8 mouse cellular contexts compared by ENCODE assay signal in the genomic region with DNA sequence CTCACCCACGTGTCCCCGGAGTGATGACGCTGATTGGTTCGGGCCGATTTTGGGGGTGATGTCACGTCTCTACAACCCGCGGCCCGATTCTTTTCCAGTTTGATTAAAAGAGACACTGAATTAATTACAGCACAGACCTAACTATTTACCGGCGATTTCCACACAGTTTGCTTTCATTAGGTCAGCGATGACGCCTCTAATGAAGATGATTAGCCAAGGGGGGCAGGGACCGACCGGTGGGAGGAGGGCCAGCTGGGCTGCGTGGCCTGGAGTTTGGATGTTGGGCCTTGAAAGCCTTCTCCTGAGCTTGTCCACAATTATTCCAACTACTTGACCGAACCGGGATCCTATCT. TPM values are rescaled to one million over a fixed set of nuclear protein-coding genes. Genes with fewer than 3 reads are reported as not detected.
A peak's percentile ranks its signal among the peaks of the same experiment; 100 is the strongest.
DNase-seq lines count a peak whose midpoint lies in the region; ATAC-seq and TF ChIP-seq lines count a peak whose summit lies in the region.

A gene (minus strand): TSS at position 156 of the 353 bp plus-strand sequence.

- intact Hi-C loops in gastrocnemius, adult 2 months (cut with DNase I): no loop called here
- intact Hi-C loops in left cerebral cortex, adult 2 months (cut with DNase I): no loop called here

- peak within 1 kb of the TSS; percentile 30; the same call in 1 of the 2 replicates for H3K9ac ChIP-seq in ES-Bruce4 (ENCODE audit: low read depth, poor library complexity, severe bottlenecking)
- H3K9ac ChIP-seq in embryonic facial prominence, embryonic 12.5 days: no peak within 1 kb of the TSS
- no peak within 1 kb of the TSS for H3K9ac ChIP-seq in liver, embryonic 15.5 days

- no peak within 1 kb of the TSS for H3K27ac ChIP-seq in gastrocnemius, adult 2 months
- no peak within 1 kb of the TSS for H3K27ac ChIP-seq in ES-Bruce4 (ENCODE audit: insufficient read depth, low read length)
- no peak within 1 kb of the TSS for H3K27ac ChIP-seq in embryonic facial prominence, embryonic 12.5 days
- no peak within 1 kb of the TSS for H3K27ac ChIP-seq in liver, embryonic 15.5 days (replicated peaks)
- no peak within 1 kb of the TSS for H3K27ac ChIP-seq in left cerebral cortex, adult 2 months

- under 1% methylated on average over 18 of the region's 18 CpGs for WGBS in embryonic facial prominence, embryonic 12.5 days
- WGBS in liver, embryonic 15.5 days (ENCODE audit: insufficient replicate concordance): under 1% methylated on average over 18 of the region's 18 CpGs

- peak within 1 kb of the TSS; percentile 52 for H3K4me3 ChIP-seq in gastrocnemius, adult 2 months
- H3K4me3 ChIP-seq in ES-Bruce4 (ENCODE audit: low read depth, low read length): peak within 1 kb of the TSS; percentile 17
- H3K4me3 ChIP-seq in embryonic facial prominence, embryonic 12.5 days: 0 out of 2 replicates have a peak within 1 kb of the TSS, but pooled peaks have one; percentile 1
- H3K4me3 ChIP-seq in liver, embryonic 15.5 days (replicated peaks): no peak within 1 kb of the TSS
- no peak within 1 kb of the TSS for H3K4me3 ChIP-seq in left cerebral cortex, adult 2 months

- H3K4me1 ChIP-seq in ES-Bruce4 (ENCODE audit: control insufficient read depth, insufficient read depth, low read length): no peaks in the 10 kb centered on the region
- 0 out of 2 replicates have a peak, but pooled peaks cover 1% of the 10 kb centered on the region for H3K4me1 ChIP-seq in embryonic facial prominence, embryonic 12.5 days
- H3K4me1 ChIP-seq in liver, embryonic 15.5 days (replicated peaks): peaks cover 7% of the 10 kb centered on the region; the same call in 1 of the 2 replicates

- no peak within 1 kb of the TSS for H3K4me2 ChIP-seq in embryonic facial prominence, embryonic 12.5 days (replicated peaks)
- peak within 1 kb of the TSS; percentile 32; the same call in 1 of the 2 replicates for H3K4me2 ChIP-seq in liver, embryonic 15.5 days

- no peak for DNase-seq in gastrocnemius, adult 2 months
- DNase-seq in gastrocnemius, postnatal 25 days: no peak
- DNase-seq in urinary bladder, postnatal 14 days (ENCODE audit: low spot score): no peak
- no peak for DNase-seq in left cerebral cortex, adult 2 months (ENCODE audit: extremely low spot score in 1 of 2, low spot score in 2 of 2)

- H3K36me3 ChIP-seq in ES-Bruce4 (ENCODE audit: control insufficient read depth, insufficient read depth, low read length, poor library complexity, severe bottlenecking): no peaks in the 10 kb centered on the region
- H3K36me3 ChIP-seq in embryonic facial prominence, embryonic 12.5 days: no peaks in the 10 kb centered on the region
- no peaks in the 10 kb centered on the region for H3K36me3 ChIP-seq in liver, embryonic 15.5 days (replicated peaks)

- TF ChIP-seq CTCF in gastrocnemius, adult 2 months (IDR thresholded peaks at IDR 0.05): no peak
- no peak for TF ChIP-seq CTCF in ES-Bruce4 (IDR thresholded peaks at IDR 0.05; ENCODE audit: low read depth, low read length)
- TF ChIP-seq CTCF in left cerebral cortex, adult 2 months (IDR thresholded peaks at IDR 0.05): no peak

- no peak for TF ChIP-seq EP300 in ES-Bruce4 (IDR thresholded peaks at IDR 0.05; ENCODE audit: insufficient read depth, low read depth, low read length)

- ATAC-seq in embryonic facial prominence, embryonic 12.5 days (ENCODE audit: insufficient number of reproducible peaks, insufficient read depth, low FRiP score, low TSS enrichment): no peak
- no peak for ATAC-seq in liver, embryonic 15.5 days (ENCODE audit: insufficient read depth)
- no peak for ATAC-seq in megakaryocyte-erythroid progenitor cell, adult 5-6 weeks (replicated peaks; ENCODE audit: low FRiP score, low TSS enrichment, poor library complexity, severe bottlenecking)

- peaks cover 5% of the 10 kb centered on the region; the same call in 1 of the 2 replicates for H3K27me3 ChIP-seq in ES-Bruce4 (ENCODE audit: control insufficient read depth, insufficient read depth, low read length, poor library complexity, severe bottlenecking)
- peaks cover 95% of the 10 kb centered on the region for H3K27me3 ChIP-seq in embryonic facial prominence, embryonic 12.5 days
- peaks cover 100% of the 10 kb centered on the region for H3K27me3 ChIP-seq in liver, embryonic 15.5 days

- H3K9me3 ChIP-seq in ES-Bruce4 (replicated peaks; ENCODE audit: control insufficient read depth, insufficient read depth, low read length, poor library complexity, severe bottlenecking): no peaks in the 10 kb centered on the region
- no peaks in the 10 kb centered on the region for H3K9me3 ChIP-seq in embryonic facial prominence, embryonic 12.5 days
- no peaks in the 10 kb centered on the region for H3K9me3 ChIP-seq in liver, embryonic 15.5 days (replicated peaks)

- no peak for TF ChIP-seq POLR2A in ES-Bruce4 (IDR thresholded peaks at IDR 0.05; ENCODE audit: insufficient read depth, low read length)

RNA-seq across cellular contexts. Expression of the gene that starts here (rescaled TPM):
- total RNA-seq in gastrocnemius, adult 2 months (2021): not detected
- not detected for total RNA-seq in gastrocnemius, postnatal 25 days (2021)
- polyA plus RNA-seq in ES-Bruce4 (2011; ENCODE audit: insufficient read depth, insufficient read length, low read depth, missing spikeins): 0.56 TPM in 1 of 2 replicates, not detected in the other
- 0.29 and 1.5 TPM in 2 replicates for polyA plus RNA-seq in embryonic facial prominence, embryonic 12.5 days (2016; fragmentation: Nextera tagmentation; extraction: Ambion mirVana)
- polyA plus RNA-seq in liver, embryonic 15.5 days (2015; fragmentation: Nextera tagmentation; extraction: Ambion mirVana): not detected in 2 replicates
- not detected for total RNA-seq in left cerebral cortex, adult 2 months (2021)
- total RNA-seq in megakaryocyte-erythroid progenitor cell, adult 5-6 weeks (2014; fragmentation: Nextera tagmentation): 0.27 TPM in 1 of 2 replicates, not detected in the other
- not detected in 2 replicates for total RNA-seq in megakaryocyte-erythroid progenitor cell, adult 5-6 weeks (2017)

Comparison
In these comparisons a context has a peak if more than half of its experiments do, and no peak if none do; other contexts are left out.
1. H3K4me3 ChIP-seq: peak in gastrocnemius, adult 2 months (single experiment), ES-Bruce4 (single experiment) and embryonic facial prominence, embryonic 12.5 days (single experiment); none in liver, embryonic 15.5 days (single experiment) and left cerebral cortex, adult 2 months (single experiment).